Mouse (Mus musculus): ENCODE results near the gene Bcl2. TPM values are rescaled to one million over a fixed set of nuclear protein-coding genes. Genes with fewer than 3 reads are reported as not detected.

Bcl2 gene
- total and polyA plus RNA-seq, 3 experiments: 30.9 to 87.0 (median 38.8) TPM

DNA sequence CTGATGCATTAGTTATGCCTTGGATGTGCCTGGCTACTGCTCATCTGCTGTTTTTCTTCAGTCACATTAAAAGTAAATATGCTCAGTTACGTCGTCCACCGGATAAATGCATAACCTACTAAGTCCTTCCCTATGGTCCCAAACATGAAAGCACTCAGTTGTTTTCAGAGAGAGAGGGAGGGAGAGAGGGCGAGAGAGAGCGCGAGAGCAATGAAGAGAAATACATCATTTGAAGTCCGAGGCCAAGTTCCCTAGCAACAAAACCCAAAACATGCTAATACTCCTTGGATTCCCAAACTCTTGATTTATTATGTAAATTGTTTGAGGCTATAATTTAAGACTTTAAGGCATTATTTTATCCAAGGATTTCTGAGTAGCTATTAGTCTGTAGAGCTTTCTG lies 62.9 kb downstream of the Bcl2 start:
- H3K4me1 ChIP-seq (ENCODE audit: control insufficient read depth in 1 of 2, insufficient read depth in 2 of 2, low read length in 2 of 2): peaks cover 10 to 31% of the 10 kb centered on the region in 2 experiments
- no peaks in the 10 kb centered on the region for H3K27me3 ChIP-seq (ENCODE audit: control insufficient read depth in 1 of 2, insufficient read depth in 2 of 2, low read length in 2 of 2)
- no peaks in the 10 kb centered on the region for H3K9me3 ChIP-seq (replicated peaks; ENCODE audit: insufficient read depth, low read length)
- no peak overlapping the region for H3K27ac ChIP-seq (ENCODE audit: control insufficient read depth, low read depth, low read length)
- H3K36me3 ChIP-seq (ENCODE audit: control insufficient read depth in 1 of 2, insufficient read depth in 2 of 2, low read length in 2 of 2): peaks cover 0 to 26% of the 10 kb centered on the region in 2 experiments; a peak in 2 of 4 replicates
- no peak for DNase-seq (ENCODE audit: low read depth, low spot score)
- H3K9ac ChIP-seq (ENCODE audit: control insufficient read depth, low read depth, low read length, poor library complexity, severe bottlenecking): no peak overlapping the region
- no peak overlapping the region for H3K4me3 ChIP-seq (ENCODE audit: control insufficient read depth in 1 of 2, insufficient read depth in 1 of 2, low read depth in 2 of 2, low read length in 2 of 2)
- H3K79me2 ChIP-seq (ENCODE audit: control insufficient read depth, insufficient read depth, low read length, poor library complexity): peaks cover 31% of the 10 kb centered on the region; the same call in 1 of the 2 replicates
- no peak for TF ChIP-seq TBP (IDR thresholded peaks at IDR 0.05; ENCODE audit: low read depth, low read length)
- no peak for TF ChIP-seq GABPA (IDR thresholded peaks at IDR 0.05; ENCODE audit: low read depth, low read length)
- no peak for TF ChIP-seq MAZ (IDR thresholded peaks at IDR 0.05; ENCODE audit: low read depth, low read length)
- TF ChIP-seq USF2 (IDR thresholded peaks at IDR 0.05; ENCODE audit: borderline replicate concordance in 1 of 2, insufficient read depth in 1 of 2, low read depth in 1 of 2, low read length in 2 of 2): no peak
- TF ChIP-seq ZC3H11A (IDR thresholded peaks at IDR 0.05; ENCODE audit: low read depth, low read length): no peak
- TF ChIP-seq KAT2A (conservative IDR thresholded peaks at IDR 0.05; ENCODE audit: low read depth, low read length): no peak
- no peak for TF ChIP-seq SIN3A (IDR thresholded peaks at IDR 0.05; ENCODE audit: low read length)
- TF ChIP-seq EP300 (IDR thresholded peaks at IDR 0.05; ENCODE audit: low read depth in 1 of 2, low read length in 2 of 2): no peak
- no peak for TF ChIP-seq ETS1 (IDR thresholded peaks at IDR 0.05; ENCODE audit: low read depth, low read length)

DNA sequence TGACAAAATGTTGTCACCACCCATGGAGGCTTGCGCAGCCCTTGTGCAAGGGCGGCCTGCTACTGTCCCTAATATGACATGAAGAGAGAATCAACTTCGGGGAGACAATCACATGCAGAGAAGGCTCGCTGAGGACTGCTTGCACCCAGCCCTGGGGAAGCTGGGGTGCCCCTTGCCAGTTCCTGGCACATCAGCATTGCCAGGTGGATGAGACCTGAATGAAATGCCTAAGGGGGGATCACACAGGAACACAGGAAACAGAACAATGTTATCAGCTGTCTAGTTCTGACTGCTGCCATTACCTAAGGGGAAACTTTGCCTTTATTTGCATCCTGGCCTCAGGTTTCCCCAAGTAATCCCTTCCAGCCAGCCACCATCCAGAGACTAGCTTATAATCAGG lies 63.6 kb downstream of the Bcl2 start:
- H3K4me1 ChIP-seq (ENCODE audit: control insufficient read depth in 1 of 2, insufficient read depth in 2 of 2, low read length in 2 of 2): peaks cover 8 to 31% of the 10 kb centered on the region in 2 experiments
- H3K9ac ChIP-seq (ENCODE audit: control insufficient read depth, low read depth, low read length, poor library complexity, severe bottlenecking): no peak overlapping the region
- peaks cover 0 to 26% of the 10 kb centered on the region in 2 experiments; a peak in 2 of 4 replicates for H3K36me3 ChIP-seq (ENCODE audit: control insufficient read depth in 1 of 2, insufficient read depth in 2 of 2, low read length in 2 of 2)
- H3K27ac ChIP-seq (ENCODE audit: control insufficient read depth, low read depth, low read length): 0 out of 2 replicates have a peak overlapping the region, but pooled peaks have one; percentile 15
- no peak overlapping the region for H3K4me3 ChIP-seq (ENCODE audit: control insufficient read depth in 1 of 2, insufficient read depth in 1 of 2, low read depth in 2 of 2, low read length in 2 of 2)
- H3K79me2 ChIP-seq (ENCODE audit: control insufficient read depth, insufficient read depth, low read length, poor library complexity): peaks cover 27% of the 10 kb centered on the region; the same call in 1 of the 2 replicates
- DNase-seq (ENCODE audit: low read depth, low spot score): no peak
- TF ChIP-seq ZKSCAN1 (IDR thresholded peaks at IDR 0.05; ENCODE audit: low read depth, low read length) (no peak), ELF1 (IDR thresholded peaks at IDR 0.05; ENCODE audit: low read depth, low read length) (no peak), ETS1 (IDR thresholded peaks at IDR 0.05; ENCODE audit: low read depth, low read length) (no peak), ZC3H11A (IDR thresholded peaks at IDR 0.05; ENCODE audit: low read depth, low read length) (no peak), MAZ (IDR thresholded peaks at IDR 0.05; ENCODE audit: low read depth, low read length) (no peak), MYC (IDR thresholded peaks at IDR 0.05; ENCODE audit: low read depth, low read length) (no peak), NRF1 (IDR thresholded peaks at IDR 0.05; ENCODE audit: insufficient read depth, low read depth, low read length, poor library complexity, severe bottlenecking) (no peak), EP300 (IDR thresholded peaks at IDR 0.05; ENCODE audit: low read depth in 1 of 2, low read length in 2 of 2) (no peak), USF1 (IDR thresholded peaks at IDR 0.05; ENCODE audit: low read depth, low read length) (no peak), MAX (IDR thresholded peaks at IDR 0.05; ENCODE audit: low read length) (no peak), CHD2 (IDR thresholded peaks at IDR 0.05; ENCODE audit: low read length) (no peak), ZNF384 (IDR thresholded peaks at IDR 0.05; ENCODE audit: low read depth, low read length) (no peak), TCF12 (IDR thresholded peaks at IDR 0.05; ENCODE audit: low read depth, low read length) (no peak), MEF2A (IDR thresholded peaks at IDR 0.05; ENCODE audit: extremely low read depth, insufficient replicate concordance, low read depth, low read length, poor library complexity, severe bottlenecking) (no peak), KAT2A (conservative IDR thresholded peaks at IDR 0.05; ENCODE audit: low read depth, low read length) (no peak), POLR2AphosphoS5 (IDR thresholded peaks at IDR 0.05; ENCODE audit: borderline replicate concordance, low read depth, low read length) (no peak)
- no peaks in the 10 kb centered on the region for H3K9me3 ChIP-seq (replicated peaks; ENCODE audit: insufficient read depth, low read length)
- H3K27me3 ChIP-seq (ENCODE audit: control insufficient read depth in 1 of 2, insufficient read depth in 2 of 2, low read length in 2 of 2): no peaks in the 10 kb centered on the region
